Comparison of ENCODE assay signal across 13 mouse cellular contexts in the genomic region with DNA sequence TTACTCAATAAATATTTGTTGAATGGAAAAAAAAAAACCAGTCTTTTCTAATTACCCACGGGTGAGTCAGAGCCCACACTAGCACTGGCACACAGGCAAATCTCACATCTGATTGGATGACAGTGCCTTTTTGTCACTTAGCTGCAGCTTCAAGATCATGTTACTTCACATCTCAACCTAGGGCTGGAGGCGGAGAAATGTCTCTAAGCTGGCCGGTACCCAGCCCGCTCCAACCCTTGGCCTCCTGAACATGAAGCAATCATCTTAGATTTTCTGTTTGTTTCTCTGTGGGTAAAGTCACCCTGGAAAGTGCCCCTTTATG.
A peak's percentile ranks its signal among the peaks of the same experiment; 100 is the strongest.
DNase-seq lines count a peak whose midpoint lies in the region; ATAC-seq and TF ChIP-seq lines count a peak whose summit lies in the region.
"Had no signal": no experiment of that assay in that cellular context is flagged by ENCODE, and none has a peak within 500 bp of the region (broad histone marks: within the 10 kb centered on the region; RNA-seq: fewer than 3 reads in every experiment).

No protein-coding gene starts in this region.

- H3ac ChIP-seq in myocyte (ENCODE audit: control insufficient read depth, insufficient read length): no peak overlapping the region

- H3K9ac ChIP-seq in midbrain, embryonic 11.5 days (ENCODE audit: low read length): no peak overlapping the region
- no peak overlapping the region for H3K9ac ChIP-seq in midbrain, embryonic 16.5 days (ENCODE audit: low read depth, low read length)
- H3K9ac ChIP-seq: liver, embryonic 15.5 days; neural tube, embryonic 15.5 days had no signal

- no peaks in the 10 kb centered on the region for H3K9me3 ChIP-seq in midbrain, embryonic 11.5 days (ENCODE audit: control insufficient read depth, low read length)
- no peaks in the 10 kb centered on the region for H3K9me3 ChIP-seq in midbrain, embryonic 16.5 days (replicated peaks; ENCODE audit: control insufficient read depth, low read length, poor library complexity, severe bottlenecking)
- H3K9me3 ChIP-seq: heart, embryonic 10.5 days; liver, embryonic 15.5 days; neural tube, embryonic 15.5 days had no signal

- TF ChIP-seq POLR2A in myocyte (IDR thresholded peaks at IDR 0.05; ENCODE audit: insufficient read length, low read depth): no peak

- peaks cover 14% of the 10 kb centered on the region for H3K4me1 ChIP-seq in midbrain, embryonic 11.5 days (ENCODE audit: control insufficient read depth, insufficient read depth, low read length)
- H3K4me1 ChIP-seq in midbrain, embryonic 16.5 days (ENCODE audit: control insufficient read depth, insufficient read depth, low read length): peaks cover 4% of the 10 kb centered on the region; the same call in 1 of the 2 replicates
- H3K4me1 ChIP-seq: liver, embryonic 15.5 days; neural tube, embryonic 15.5 days had no signal

- no peak for DNase-seq in midbrain, embryonic 11.5 days (ENCODE audit: low spot score, missing footprints)
- peak; percentile 89 for DNase-seq in Muller cell, postnatal 12 days (ENCODE audit: inconsistent ontology term)
- peak; percentile 94 for DNase-seq in fibroblast of lung, adult 2 months (ENCODE audit: low read depth)
- DNase-seq in thymus, postnatal 10 days (ENCODE audit: low spot score in 2 of 2): no peak
- DNase-seq: cerebellum, adult 2 months; kidney, adult 11 months had no signal

- H3K27me3 ChIP-seq in midbrain, embryonic 11.5 days (ENCODE audit: control insufficient read depth, insufficient read depth, low read length): no peaks in the 10 kb centered on the region
- no peaks in the 10 kb centered on the region for H3K27me3 ChIP-seq in midbrain, embryonic 16.5 days (ENCODE audit: control insufficient read depth, insufficient read depth, low read depth, low read length)
- H3K27me3 ChIP-seq in myocyte (ENCODE audit: control insufficient read depth, insufficient read depth, insufficient read length): no peaks in the 10 kb centered on the region
- H3K27me3 ChIP-seq: liver, embryonic 15.5 days; neural tube, embryonic 15.5 days had no signal

- 34% methylated on average over 4 of the region's 4 CpGs for WGBS in midbrain, embryonic 11.5 days
- 36% methylated on average over 4 of the region's 4 CpGs for WGBS in midbrain, embryonic 16.5 days

- H3K27ac ChIP-seq in midbrain, embryonic 11.5 days (ENCODE audit: low read depth, low read length): peak overlapping the region; percentile 44; the same call in 1 of the 2 replicates
- no peak overlapping the region for H3K27ac ChIP-seq in midbrain, embryonic 16.5 days (ENCODE audit: low read length)
- H3K27ac ChIP-seq: heart, embryonic 10.5 days; liver, embryonic 15.5 days; neural tube, embryonic 15.5 days had no signal

- no peak for ATAC-seq in midbrain, embryonic 11.5 days (ENCODE audit: low FRiP score)
- ATAC-seq in midbrain, embryonic 16.5 days: no peak
- no peak for ATAC-seq in erythroid progenitor cell, adult 5-6 weeks (replicated peaks; ENCODE audit: low FRiP score, poor library complexity, severe bottlenecking)

- no peak overlapping the region for H3K4me3 ChIP-seq in midbrain, embryonic 11.5 days (ENCODE audit: low read depth, low read length)
- no peak overlapping the region for H3K4me3 ChIP-seq in midbrain, embryonic 16.5 days (ENCODE audit: low read depth, low read length)
- no peak overlapping the region for H3K4me3 ChIP-seq in myocyte
- H3K4me3 ChIP-seq: erythroblast, embryonic 14.5 days; heart, embryonic 10.5 days; liver, embryonic 15.5 days; neural tube, embryonic 15.5 days had no signal

- no peak overlapping the region for H3K4me2 ChIP-seq in midbrain, embryonic 11.5 days
- H3K4me2 ChIP-seq in midbrain, embryonic 16.5 days (ENCODE audit: low read length): no peak overlapping the region
- H3K4me2 ChIP-seq in myocyte (ENCODE audit: low read depth): peak overlapping the region; percentile 63
- H3K4me2 ChIP-seq: liver, embryonic 15.5 days; neural tube, embryonic 15.5 days had no signal

- peaks cover 8% of the 10 kb centered on the region; the same call in 1 of the 2 replicates for H3K36me3 ChIP-seq in midbrain, embryonic 11.5 days (ENCODE audit: control insufficient read depth, insufficient read depth, low read length)
- no peaks in the 10 kb centered on the region for H3K36me3 ChIP-seq in midbrain, embryonic 16.5 days (ENCODE audit: control insufficient read depth, insufficient read depth, low read length)
- H3K36me3 ChIP-seq in myocyte (ENCODE audit: control insufficient read depth, insufficient read depth): peaks cover 19% of the 10 kb centered on the region
- H3K36me3 ChIP-seq: liver, embryonic 15.5 days had no signal

- no peaks in the 10 kb centered on the region for H3K79me2 ChIP-seq in myocyte (ENCODE audit: control insufficient read depth, insufficient read depth)

TF ChIP-seq in myocyte, 11 proteins besides CTCF, POLR2A, EP300 and RAD21:
- TF ChIP-seq MAX (IDR thresholded peaks at IDR 0.05; ENCODE audit: low read depth) (no peak), MYOG (IDR thresholded peaks at IDR 0.05; ENCODE audit: control insufficient read depth in 1 of 3, insufficient read depth in 1 of 3, insufficient read length in 2 of 3, low read depth in 2 of 3) (no peak), CEBPB (IDR thresholded peaks at IDR 0.05; ENCODE audit: insufficient read depth, poor library complexity, severe bottlenecking) (peak; percentile 18; the same call in 1 of the 2 replicates), MYOD1 (IDR thresholded peaks at IDR 0.05; ENCODE audit: control insufficient read depth in 1 of 3, insufficient read length in 2 of 3, low read depth in 2 of 3) (no peak)

Comparison
In these comparisons a context has a peak if more than half of its experiments do, and no peak if none do; other contexts are left out.
1. DNase-seq: peak in Muller cell, postnatal 12 days (single experiment) and fibroblast of lung, adult 2 months (single experiment); none in midbrain, embryonic 11.5 days (single experiment) and thymus, postnatal 10 days (0 of 2).